Mouse (Mus musculus): ENCODE measurements around the gene Zfp54.
A peak's percentile ranks its signal among the peaks of the same experiment; 100 is the strongest.
"Not testable (repeated sequence)": the region's sequence is repeated elsewhere in the genome, so short reads cannot be mapped to it uniquely, and the experiment has no call there.

The Zfp54 gene

DNA sequence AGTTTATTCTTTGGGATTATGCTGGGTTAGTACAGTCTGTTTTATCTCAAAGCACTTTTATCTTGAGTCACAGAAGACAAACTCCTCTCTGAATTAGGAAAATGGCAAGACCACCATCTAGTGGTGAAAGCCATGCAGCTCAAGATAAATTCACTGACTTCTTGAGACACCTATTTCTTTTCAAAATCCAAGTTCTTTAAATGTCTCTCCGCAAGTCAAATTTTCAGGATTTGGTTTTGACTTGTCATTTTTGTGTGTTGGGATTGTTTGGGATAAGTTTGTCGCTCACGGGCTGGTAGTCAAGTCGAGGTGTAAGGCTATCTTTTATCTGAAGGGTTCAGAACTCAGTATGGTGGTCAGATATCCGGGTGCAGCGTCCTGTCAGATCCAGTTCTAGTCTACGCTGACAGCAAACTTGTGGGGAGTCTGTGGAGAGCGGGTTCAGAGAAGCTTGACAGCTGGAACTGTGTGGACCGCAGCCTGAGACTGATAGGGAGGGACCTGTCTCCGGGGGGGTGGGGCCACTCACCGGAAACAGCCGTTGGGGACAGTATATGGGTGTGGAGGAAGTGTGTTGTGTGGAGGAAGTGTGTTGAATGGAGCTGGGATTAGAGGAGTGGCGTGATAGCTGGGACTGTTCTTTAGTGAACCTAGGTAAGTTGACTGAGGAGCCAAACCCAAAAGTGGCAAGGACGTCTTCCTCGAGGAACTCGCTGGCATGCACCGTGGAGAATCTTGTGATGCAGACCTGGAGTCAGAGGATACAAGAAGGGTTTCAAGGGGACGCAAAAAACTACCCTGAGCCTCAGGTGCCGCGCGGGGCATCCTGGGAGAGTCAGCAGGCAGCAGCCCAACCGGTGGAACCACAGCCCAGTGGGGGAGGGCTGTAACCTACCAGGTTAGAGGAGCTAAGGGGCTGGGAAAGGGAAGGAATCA is at the start of gene Zfp54:
Zfp54 (plus strand) TSS at position 564 of the 936 bp plus-strand sequence.
- DNase-seq = peak; percentile 78

DNA sequence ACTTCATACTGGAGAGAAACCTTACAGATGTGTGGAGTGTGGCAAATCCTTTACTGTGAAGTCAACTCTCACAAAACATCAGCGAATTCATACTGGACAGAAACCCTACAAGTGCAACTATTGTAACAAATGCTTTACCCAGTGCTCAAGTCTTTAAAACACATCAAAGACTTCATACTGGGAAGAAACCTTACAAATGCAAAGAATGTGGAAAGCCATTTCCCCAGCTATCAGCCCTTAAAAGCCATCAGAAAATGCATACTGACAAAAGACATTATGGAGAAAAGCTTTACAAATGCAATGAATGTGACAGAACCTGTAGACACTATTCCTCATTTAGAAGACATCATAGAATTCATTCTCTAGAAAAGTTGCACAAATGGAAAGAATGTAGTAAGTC is 47.7 kb upstream of the Zfp54 start:
- DNase-seq = no peak

DNA sequence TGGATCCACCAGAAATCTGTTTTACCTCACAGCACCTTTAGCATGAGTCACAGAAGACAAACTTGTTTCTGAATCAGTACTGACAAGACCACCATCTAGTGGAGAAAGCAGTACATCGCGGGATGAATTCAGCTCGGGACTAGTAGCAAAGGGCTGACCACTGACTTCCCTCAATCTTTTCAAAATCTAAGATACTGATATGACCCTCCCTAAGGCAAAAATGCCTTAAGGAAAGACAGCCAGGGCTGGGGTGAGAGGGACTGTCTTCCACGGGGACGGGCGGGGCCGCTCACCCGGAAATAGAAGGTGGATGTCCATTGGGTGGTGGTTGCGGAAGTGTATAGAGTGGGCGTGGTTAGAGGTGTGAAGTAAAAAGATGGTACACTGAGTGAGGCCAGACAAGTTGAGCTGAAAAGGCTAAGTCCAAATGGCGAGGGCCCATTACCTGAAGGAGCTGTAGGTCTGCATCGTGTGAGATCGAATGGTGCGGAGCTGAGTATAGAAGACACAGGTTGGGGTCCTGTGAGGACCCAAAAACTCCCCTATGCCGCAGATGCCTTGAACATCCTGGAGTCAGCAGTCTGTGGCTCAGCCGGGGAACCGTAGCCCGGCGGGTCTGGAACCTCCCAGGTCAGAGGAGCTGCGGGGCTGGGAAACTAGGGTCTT is 39.5 kb upstream of the Zfp54 start, which contains the start of gene Zfp677:
Zfp677 (plus strand) TSS at position 358 of the 666 bp plus-strand sequence.
- DNase-seq = peak; percentile 57

DNA sequence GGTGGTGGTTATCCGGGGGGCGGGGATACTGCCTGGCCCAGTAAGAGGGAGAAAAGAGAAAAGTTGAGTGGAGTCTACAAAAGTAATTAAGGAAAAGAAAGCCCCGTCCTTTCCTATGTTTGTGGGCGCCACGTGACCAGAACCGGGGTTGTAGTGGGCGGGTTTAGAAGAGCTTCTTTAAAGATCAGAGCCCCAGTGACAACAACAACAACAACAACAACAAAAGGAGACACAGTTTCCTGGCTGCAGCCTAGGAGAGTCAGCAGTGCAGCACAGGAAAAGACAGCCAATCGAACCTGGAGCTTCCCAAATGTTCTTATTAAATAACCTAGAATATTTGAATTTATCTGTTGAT is 39.0 kb upstream of the Zfp54 start:
- DNase-seq = no peak

DNA sequence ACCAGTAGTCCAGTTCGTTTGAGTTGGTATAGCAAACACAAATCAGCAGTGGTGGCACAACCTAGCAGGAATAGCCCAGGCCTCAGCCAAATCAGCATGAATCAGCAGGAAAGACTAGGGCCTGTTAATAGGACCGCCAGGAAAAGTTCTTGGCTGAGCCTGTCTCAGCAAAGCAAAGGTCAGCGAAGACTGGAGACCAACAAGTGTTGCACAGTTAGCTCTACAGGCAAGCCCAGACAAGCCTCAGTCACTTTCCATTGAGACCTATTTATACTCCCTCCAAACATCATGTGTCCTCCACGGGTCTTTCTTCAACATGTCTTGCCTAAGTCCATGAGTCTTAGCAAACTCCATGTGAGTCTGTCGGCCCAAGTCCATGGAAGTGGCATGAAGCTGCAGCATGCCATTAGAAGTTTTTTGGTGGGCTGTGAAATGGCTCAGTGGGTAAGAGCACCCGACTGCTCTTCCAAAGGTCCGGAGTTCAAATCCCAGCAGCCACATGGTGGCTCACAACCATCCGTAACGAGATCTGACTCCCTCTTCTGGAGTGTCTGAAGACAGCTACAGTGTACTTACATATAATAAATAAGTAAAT is 15.9 kb downstream of the Zfp54 start:
- DNase-seq = not testable (repeated sequence)

DNA sequence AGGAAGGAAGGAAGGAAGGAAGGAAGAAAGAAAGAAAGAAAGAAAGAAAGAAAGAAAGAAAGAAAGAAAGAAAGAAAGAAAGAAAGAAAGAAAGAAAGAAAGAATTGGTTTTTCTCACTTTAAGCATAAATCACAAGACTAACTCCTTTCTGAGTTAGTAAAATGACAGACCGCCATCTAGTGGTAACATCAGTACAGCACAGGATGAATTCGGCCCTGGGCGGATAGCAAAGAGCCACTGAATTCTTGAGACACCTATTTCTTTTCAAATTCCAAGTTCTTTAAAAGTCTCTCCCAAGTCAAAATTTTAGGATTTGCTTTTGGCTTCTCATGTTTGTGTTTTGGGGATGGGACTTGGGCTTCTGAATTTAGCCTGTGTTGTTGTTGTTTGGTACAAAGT is 26.6 kb downstream of the Zfp54 start:
- DNase-seq = peak; percentile 75

DNA sequence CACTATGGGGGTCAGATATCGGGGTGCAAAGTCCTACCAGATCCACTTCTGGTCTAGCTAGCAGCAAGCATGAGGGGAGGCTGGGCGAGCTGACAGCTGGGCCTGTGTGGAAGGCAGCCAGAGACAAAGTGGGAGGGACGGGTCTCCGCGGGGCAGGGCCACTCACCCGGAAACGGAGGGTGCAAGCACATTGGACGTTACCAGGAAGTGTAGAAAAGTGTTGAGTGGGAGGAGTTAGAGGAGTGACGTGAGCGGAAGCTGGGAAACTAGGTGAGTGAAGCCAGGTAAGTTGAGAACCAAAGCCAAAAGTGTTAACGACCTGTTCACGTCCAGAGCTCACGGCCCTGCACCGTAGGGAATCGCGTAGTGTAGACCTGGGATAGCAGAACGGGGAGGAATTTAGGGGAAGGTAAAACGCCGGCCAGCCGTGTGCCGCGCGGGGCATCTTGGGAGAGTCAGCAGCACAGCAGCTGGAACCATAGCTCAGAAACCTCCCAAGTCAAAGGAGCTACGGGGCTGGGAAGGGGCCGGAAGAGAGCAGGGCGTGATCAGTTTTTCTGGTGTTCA is 27.2 kb downstream of the Zfp54 start, which contains the start of gene Zfp51:
Zfp51 (plus strand) TSS at position 237 of the 567 bp plus-strand sequence.
- DNase-seq = peak; percentile 94

DNA sequence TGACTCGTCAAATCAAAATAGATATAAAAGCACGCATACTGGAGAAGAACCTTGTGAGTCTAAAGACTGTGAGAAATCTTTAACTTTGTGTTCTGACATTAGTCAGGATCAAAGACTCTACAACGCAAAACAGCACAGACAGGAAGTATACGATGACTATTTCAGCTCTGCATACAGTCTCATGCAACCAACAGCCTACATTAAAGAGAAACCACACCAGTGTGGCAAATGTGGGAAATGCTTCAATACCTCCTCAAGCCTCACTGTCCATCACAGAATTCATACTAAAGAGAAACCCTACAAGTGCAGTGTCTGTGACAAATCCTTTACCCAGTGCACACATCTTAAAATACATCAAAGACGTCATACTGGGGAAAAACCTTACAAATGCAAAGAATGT is 40.5 kb downstream of the Zfp54 start:
- no peak for DNase-seq

DNA sequence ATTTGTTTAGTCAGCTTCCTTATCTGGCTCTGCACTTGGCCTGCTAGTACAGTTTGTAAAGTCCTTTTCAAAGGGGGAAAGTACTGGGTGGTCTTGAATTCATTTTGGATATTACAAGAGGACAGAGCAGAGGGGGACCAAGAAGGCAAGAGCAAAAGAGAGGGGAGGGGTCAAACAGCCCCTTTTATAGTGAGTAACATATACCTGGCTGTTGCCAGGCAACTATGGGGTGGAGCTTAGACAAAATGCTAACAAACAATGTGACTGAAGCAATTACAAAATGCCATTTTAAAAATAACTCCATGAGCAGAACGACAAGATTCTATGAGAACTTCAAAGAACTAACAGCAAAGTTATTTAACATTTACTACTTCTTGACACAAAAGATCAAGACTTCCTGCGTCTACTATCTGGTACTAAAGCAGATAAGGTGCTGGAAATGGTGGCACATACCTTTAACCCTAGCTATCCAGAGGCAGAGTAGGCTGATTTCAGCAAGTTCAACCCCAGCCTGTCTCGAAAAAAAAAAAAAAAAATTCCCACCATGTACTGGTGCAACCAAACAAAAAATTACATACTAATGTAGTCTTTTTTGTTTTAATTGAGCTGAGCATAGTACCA is 49.1 kb downstream of the Zfp54 start:
- DNase-seq = no peak

DNA sequence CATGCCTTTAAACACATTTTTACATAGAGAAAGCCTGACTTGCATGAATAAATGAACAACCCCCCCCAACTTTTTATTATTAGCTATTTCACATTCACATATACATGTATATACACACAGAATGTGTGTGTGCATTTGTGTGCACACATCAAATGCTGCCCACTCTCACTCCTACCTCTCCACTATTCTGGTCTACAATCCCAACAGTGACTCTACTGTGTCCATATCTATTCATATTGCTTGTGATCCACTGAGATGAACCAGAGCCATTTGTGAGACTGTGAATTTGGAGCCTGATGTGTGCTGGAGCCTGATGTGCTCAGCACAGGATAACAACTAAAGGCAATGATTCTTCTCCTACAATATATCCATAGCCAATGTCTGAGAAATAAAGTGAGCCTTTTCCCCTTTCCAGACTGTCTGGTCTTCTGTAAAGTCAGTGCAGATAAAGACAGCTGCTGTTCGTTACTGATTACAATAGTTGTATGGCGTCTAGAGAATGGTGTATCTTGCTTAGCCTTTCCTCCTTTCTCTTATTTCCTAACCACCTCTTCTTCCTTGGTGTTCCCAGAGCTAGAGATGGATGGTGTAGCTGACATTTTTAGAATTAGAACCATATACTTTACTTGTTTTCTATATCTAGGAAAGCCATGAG is 49.8 kb downstream of the Zfp54 start:
- no peak for DNase-seq

DNA sequence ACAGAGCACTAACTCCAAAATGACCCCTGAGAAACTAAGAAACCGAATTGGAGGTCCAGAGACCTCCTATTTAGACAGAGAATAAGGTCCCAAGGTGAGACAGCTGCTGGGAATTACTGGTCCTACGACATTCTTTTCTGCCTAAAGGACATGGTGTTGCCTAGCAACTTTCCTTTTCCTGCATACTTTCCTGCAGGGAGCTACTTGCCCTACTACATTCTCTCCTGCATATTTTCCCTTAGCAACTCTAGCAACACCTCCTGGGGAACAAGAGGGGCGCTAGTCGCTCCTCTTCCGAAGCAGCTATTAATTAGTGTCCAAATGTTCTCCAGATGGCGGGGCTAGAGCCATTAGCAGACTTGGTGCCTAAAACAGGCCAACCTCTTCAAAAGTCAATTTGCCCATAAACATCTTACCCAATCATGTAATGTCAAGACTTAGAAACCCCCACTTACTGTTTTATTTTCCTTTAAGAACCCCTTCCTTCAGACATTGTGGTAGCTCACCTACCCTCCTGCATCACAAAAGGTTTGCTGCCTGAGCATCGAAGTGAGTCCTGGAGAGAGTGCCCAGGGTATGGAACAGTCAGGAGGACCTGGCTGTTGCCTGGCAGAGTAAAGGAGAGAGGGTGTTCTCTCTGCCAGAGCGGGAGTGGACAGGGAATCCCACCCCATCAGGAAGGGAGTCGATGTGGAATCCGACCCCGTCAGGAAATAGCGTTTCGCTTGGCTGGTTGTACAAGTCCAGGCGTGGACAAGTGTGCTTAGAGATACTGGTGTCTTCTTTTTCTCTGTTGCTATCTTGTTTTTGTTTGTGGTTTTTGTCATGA is 50.5 kb downstream of the Zfp54 start:
- DNase-seq = peak; percentile 29

DNA sequence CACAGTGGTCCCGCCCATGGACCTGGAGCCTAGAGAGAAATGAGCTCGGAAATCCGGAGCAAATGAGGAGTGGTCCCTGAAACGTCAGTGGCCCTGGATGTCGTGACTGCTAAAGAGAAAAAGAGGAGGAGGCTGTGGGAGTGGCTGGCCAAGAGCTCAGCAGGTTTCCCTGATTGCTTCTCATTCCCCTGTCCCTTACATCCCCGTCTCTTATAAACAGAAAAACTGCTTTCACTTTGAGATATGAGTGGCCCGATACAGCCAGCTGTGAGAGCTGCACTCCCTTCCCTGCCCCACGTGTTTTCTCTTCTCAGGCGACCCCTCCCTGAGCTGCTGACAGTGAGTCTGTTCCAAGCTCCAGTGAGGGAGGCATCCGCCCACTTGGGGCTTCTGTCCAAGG is 51.7 kb downstream of the Zfp54 start:
- DNase-seq = not testable (repeated sequence)

DNA sequence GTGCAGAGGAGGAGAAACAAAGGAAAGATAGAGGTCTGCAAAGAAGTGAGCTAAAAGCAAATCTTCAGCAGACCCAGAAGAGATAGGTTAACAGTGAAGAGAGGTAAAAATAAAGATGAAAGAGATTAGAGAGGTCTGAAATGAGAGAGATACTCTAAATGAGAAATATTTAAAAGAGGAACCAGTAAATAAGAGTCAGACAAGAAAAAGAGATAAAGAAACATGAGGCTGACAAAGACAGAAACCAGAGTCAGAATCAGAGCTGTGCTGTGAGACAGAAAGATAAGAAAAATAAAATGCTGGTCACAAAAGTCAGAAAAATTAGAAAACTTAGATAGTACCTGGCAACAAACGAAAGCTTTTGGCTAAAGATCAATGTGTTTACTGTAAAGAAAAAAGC is 52.3 kb downstream of the Zfp54 start:
- not testable (repeated sequence) for DNase-seq

DNA sequence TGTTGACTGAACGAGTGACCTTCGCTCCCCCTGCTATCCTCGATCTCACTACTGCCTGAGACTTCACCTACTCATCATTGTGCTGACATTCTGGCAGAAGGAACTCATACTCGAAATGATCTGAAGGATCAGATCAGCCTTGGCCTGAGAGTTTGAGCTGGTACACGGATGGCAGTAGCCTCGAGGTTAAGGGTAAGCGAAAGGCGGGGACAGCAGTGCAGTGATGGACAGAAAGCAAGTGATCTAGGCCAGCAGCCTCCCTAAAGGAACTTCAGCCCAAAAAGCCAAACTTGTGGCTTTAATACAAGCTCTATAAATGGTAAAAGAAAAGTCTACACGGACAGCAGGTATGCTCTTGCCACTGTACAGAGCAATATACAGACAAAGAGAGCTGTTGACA is 53.3 kb downstream of the Zfp54 start:
- DNase-seq = not testable (repeated sequence)

DNA sequence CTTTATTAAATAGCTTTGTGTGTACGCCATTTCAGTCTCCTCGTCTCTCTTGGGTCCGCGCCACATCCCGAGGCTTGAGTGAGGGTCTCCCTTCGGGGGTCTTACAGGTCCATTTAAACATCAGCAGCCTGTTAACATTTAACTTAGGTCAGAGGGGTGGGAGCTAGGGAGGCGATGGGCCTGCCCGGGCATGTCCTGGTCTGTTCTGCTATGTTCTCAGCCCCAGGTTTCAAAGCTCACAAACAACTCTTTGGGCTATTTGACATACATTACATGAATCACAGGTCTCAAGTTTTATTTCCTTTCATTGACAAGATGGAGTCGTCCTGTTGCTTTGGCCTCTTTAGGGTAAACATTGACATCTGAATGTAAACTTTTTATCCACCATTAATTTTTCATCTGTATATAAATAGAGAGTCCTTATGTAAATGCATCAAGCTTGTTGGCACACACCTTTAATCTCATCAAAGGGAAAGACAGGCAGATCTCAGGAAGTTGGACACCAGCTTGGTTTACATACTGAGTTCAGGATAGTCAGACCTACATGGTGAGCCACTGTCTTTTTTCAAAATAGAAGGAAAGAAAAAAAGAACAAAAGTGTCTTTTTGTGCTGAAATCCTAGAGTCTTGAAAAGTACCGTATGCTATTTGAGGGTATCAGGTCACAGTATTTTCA is 55.2 kb downstream of the Zfp54 start:
- not testable (repeated sequence) for DNase-seq
